Mouse (Mus musculus) forebrain, embryonic 12.5 days (tissue): ENCODE measurements around the gene Zfp618. TPM values are rescaled to one million over a fixed set of nuclear protein-coding genes. Genes with fewer than 3 reads are reported as not detected.

Experiments
- ATAC-seq: fragments of 200-750 bp; cut with Nextera tagmentation; 2 replicates; pipeline ENCODE4 v1.8.0; 2017; ENCODE audit warnings: moderate TSS enrichment; ENCODE audit not compliant: low FRiP score
- H3K27ac ChIP-seq: fragments of 300-500 bp; sonication (generic); 2 replicates; pipeline ENCODE4 v1.5.1; 2016; ENCODE audit warnings: mild to moderate bottlenecking
- H3K27me3 ChIP-seq: fragments of 300-500 bp; sonication (generic); 2 replicates; pipeline ENCODE4 v1.6.1; 2016; ENCODE audit warnings: mild to moderate bottlenecking
- H3K36me3 ChIP-seq: fragments of 300-500 bp; sonication (generic); replicated peaks from 2 replicates; pipeline ENCODE4 v1.6.1; 2016; ENCODE audit warnings: mild to moderate bottlenecking
- H3K4me1 ChIP-seq: fragments of 300-500 bp; sonication (generic); 2 replicates; pipeline ENCODE4 v1.6.1; 2016
- H3K4me2 ChIP-seq: fragments of 300-500 bp; sonication (generic); 2 replicates; pipeline ENCODE4 v1.6.1; 2016; ENCODE audit warnings: mild to moderate bottlenecking, moderate library complexity
- H3K4me3 ChIP-seq: fragments of 300-500 bp; sonication (generic); replicated peaks from 2 replicates; pipeline ENCODE4 v1.5.1; 2016; ENCODE audit warnings: mild to moderate bottlenecking
- H3K9ac ChIP-seq: fragments of 300-500 bp; sonication (generic); 2 replicates; pipeline ENCODE4 v1.6.1; 2016; ENCODE audit warnings: mild to moderate bottlenecking
- H3K9me3 ChIP-seq: fragments of 300-500 bp; sonication (generic); 2 replicates; pipeline ENCODE4 v1.6.1; 2016
- WGBS: fragments of 180-500 bp; shearing (Covaris S2); methylation state at CpG from one replicate; pipeline ENCODE4 v1.1.7; 2016; 5-methylcytosine and 5-hydroxymethylcytosine counted together
- polyA plus RNA-seq: library from polyadenylated mRNA; unstranded; fragments of >200 nt; fragmentation: Nextera tagmentation; extraction: Ambion mirVana; gene quantifications from 2 replicates; pipeline ENCODE4 v1.2.1, GENCODE M21; 2016

Zfp618 gene
- polyA plus RNA-seq, 1 experiment from 2014 or later: 34.2 TPM

GRCm38 (mm10) chr4:63154699-63155098, 189.3 kb downstream of the Zfp618 start, which contains the start of gene Ambp:
Gene Ambp (minus strand): TSS chr4:63154799.
- Histone ChIP-seq H3K4me1 (no peaks in the 10 kb centered on the region), H3K27ac (no peak within 1 kb of the TSS), H3K4me3 (no peak within 1 kb of the TSS), H3K9me3 (no peaks in the 10 kb centered on the region), H3K4me2 (no peak within 1 kb of the TSS), H3K9ac (no peak within 1 kb of the TSS), H3K27me3 (no peaks in the 10 kb centered on the region), H3K36me3 (no peaks in the 10 kb centered on the region)
- WGBS: 67% methylated on average over 5 of the region's 5 CpGs
- ATAC-seq: no peak

- WGBS: 67% methylated on average over 2 of the region's 2 CpGs
- H3K4me3 ChIP-seq: no peak overlapping the region
- no peak overlapping the region for H3K9ac ChIP-seq
- no peaks in the 10 kb centered on the region for H3K9me3 ChIP-seq
- H3K36me3 ChIP-seq: no peaks in the 10 kb centered on the region
- H3K4me1 ChIP-seq: no peaks in the 10 kb centered on the region
- no peak overlapping the region for H3K27ac ChIP-seq
- ATAC-seq: no peak
- H3K27me3 ChIP-seq: no peaks in the 10 kb centered on the region
- no peak overlapping the region for H3K4me2 ChIP-seq
Measured at GRCm38 (mm10) chr4:63155596-63155995, 190.2 kb downstream of the Zfp618 start.

DNA sequence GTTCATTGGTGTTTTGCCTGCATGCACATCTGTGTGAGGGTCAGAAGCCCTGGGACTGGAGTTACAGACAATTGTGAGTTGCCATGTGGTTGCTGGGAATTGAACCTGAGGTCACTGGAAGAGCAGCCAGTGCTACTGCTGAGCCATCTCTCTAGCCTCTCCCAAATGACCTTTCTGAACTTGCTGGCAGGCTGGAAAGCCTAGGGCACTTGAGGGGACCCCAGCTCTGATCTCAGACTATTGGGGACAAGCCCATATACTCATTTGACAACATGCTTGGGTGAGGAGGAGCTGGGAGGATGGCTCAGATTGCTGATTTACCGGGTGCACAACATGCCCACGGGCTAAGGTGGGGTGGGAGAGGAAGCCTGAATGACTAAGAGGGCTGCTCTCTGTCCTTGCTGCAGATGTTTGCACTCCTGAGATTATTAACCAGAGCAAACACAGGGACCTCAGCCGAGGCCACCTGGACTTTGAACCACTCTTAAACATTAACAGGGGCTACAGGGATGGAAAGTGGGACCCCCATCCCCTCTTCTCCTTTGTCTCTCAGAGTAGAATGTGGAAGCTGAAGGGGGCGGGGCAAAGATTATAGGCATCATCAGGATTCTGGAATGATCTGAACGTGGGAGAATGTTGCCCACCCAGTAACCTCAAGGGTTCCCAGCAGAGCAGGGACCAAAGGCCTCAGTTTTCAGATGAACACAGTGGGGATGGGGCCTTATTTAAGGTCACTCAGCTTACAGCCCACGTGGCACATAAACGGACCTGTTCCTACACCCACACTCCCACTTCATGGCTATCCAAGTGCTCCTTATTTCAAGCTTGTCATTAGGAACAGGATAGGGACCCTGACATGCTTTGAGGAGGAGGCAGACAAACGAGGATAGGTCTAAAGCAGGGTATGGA, 191.6 kb downstream of the Zfp618 start:
- H3K27me3 ChIP-seq: no peaks in the 10 kb centered on the region
- H3K4me1 ChIP-seq: no peaks in the 10 kb centered on the region
- H3K4me3 ChIP-seq: no peak overlapping the region
- H3K27ac ChIP-seq: no peak overlapping the region
- H3K9ac ChIP-seq: no peak overlapping the region
- ATAC-seq: no peak
- WGBS: 66% methylated on average over 8 of the region's 8 CpGs
- H3K36me3 ChIP-seq: no peaks in the 10 kb centered on the region
- H3K9me3 ChIP-seq: no peaks in the 10 kb centered on the region
- no peak overlapping the region for H3K4me2 ChIP-seq

- WGBS: 89% methylated on average over 7 of the region's 7 CpGs
- Histone ChIP-seq H3K27me3 (no peaks in the 10 kb centered on the region), H3K9ac (no peak overlapping the region)
Measured at GRCm38 (mm10) chr4:63158192-63158591, 192.8 kb downstream of the Zfp618 start.

DNA sequence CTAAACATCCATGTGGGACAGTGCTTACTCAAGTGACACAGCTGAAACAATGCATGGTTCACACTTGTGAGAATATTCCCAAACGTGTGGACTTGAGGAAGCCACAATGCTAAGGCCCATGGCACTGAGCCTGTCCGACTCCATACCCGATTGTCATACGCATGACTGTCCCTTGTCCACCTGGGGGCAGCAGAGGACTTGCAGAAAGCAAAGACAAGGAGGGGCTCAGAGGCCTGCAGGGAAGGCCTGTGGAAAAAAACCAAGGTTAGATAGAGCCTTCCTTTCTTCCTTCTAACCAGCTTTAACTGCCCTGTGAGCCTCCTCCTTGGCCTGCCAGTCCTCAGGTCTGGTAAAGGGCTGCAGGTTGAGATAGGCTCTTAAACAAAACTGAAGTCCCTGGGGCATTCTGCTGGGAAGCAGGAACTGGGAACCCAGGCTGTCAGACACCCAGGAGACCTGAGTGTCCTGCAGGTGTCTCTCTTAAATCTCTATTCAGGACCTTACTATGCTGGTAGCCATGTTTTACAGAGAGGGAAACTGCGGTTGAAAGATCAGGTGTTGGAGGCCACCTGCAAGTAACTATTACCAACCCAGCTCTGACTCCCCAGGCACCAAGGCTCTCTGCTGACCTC, 193.7 kb downstream of the Zfp618 start:
- H3K27ac ChIP-seq: no peak overlapping the region
- WGBS: 21% methylated on average over 5 of the region's 5 CpGs
- no peak overlapping the region for H3K4me2 ChIP-seq
- no peak overlapping the region for H3K4me3 ChIP-seq
- no peaks in the 10 kb centered on the region for H3K4me1 ChIP-seq
- H3K27me3 ChIP-seq: no peaks in the 10 kb centered on the region
- H3K9ac ChIP-seq: no peak overlapping the region
- H3K9me3 ChIP-seq: no peaks in the 10 kb centered on the region
- no peaks in the 10 kb centered on the region for H3K36me3 ChIP-seq
- ATAC-seq: peak; percentile 89

More at GRCm38 (mm10) chr4:63158192-63158591, 192.8 kb downstream of the Zfp618 start:
- Histone ChIP-seq H3K4me1 (no peaks in the 10 kb centered on the region), H3K36me3 (no peaks in the 10 kb centered on the region), H3K4me3 (no peak overlapping the region), H3K9me3 (no peaks in the 10 kb centered on the region), H3K27ac (no peak overlapping the region), H3K4me2 (no peak overlapping the region)
- no peak for ATAC-seq

GRCm38 (mm10) chr4:63165636-63166035, 200.3 kb downstream of the Zfp618 start:
- peaks cover 5% of the 10 kb centered on the region for H3K27me3 ChIP-seq
- H3K36me3 ChIP-seq: no peaks in the 10 kb centered on the region
- no peak overlapping the region for H3K4me2 ChIP-seq
- H3K9ac ChIP-seq: no peak overlapping the region
- no peaks in the 10 kb centered on the region for H3K9me3 ChIP-seq
- ATAC-seq: no peak
- no peak overlapping the region for H3K4me3 ChIP-seq
- WGBS: 89% methylated on average over 4 of the region's 4 CpGs
- no peaks in the 10 kb centered on the region for H3K4me1 ChIP-seq
- H3K27ac ChIP-seq: no peak overlapping the region

- ATAC-seq: no peak
- Histone ChIP-seq H3K4me3 (no peak overlapping the region), H3K9me3 (no peaks in the 10 kb centered on the region), H3K27ac (no peak overlapping the region), H3K36me3 (no peaks in the 10 kb centered on the region), H3K4me1 (no peaks in the 10 kb centered on the region), H3K9ac (no peak overlapping the region), H3K4me2 (no peak overlapping the region), H3K27me3 (peaks cover 12% of the 10 kb centered on the region)
- WGBS: 90% methylated on average over 5 of the region's 5 CpGs
Measured at GRCm38 (mm10) chr4:63166323-63166722, 200.9 kb downstream of the Zfp618 start.

DNA sequence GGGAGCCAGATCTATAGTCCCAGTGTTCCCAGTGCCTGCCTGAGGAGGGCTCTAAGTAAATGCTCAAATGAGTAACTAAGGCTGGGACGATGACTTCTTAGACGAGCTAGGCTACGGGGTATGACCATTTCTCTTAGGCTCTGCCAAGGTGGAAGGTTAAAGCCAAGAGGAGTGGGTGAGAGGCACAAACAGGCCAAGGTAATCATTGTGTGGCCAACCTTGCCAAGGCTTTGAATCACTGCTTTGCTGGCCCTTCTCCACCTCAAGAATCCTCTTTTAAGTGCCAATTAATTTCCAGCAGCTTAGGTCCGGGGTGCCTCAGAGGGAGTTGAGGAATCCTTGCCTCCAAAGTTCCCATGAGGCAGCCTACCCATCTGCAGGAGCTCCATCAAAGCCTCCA, 204.7 kb downstream of the Zfp618 start:
- no peak for ATAC-seq
- no peaks in the 10 kb centered on the region for H3K9me3 ChIP-seq
- H3K4me2 ChIP-seq: no peak overlapping the region
- no peak overlapping the region for H3K9ac ChIP-seq
- no peaks in the 10 kb centered on the region for H3K36me3 ChIP-seq
- H3K4me1 ChIP-seq: no peaks in the 10 kb centered on the region
- H3K27me3 ChIP-seq: peaks cover 25% of the 10 kb centered on the region
- H3K27ac ChIP-seq: no peak overlapping the region
- H3K4me3 ChIP-seq: no peak overlapping the region
- 91% methylated on average over 4 of the region's 4 CpGs for WGBS

- WGBS: 51% methylated on average over 24 of the region's 24 CpGs
- no peak for ATAC-seq
- H3K4me2 ChIP-seq: no peak overlapping the region
Measured at GRCm38 (mm10) chr4:63171122-63171521, 205.7 kb downstream of the Zfp618 start.

DNA sequence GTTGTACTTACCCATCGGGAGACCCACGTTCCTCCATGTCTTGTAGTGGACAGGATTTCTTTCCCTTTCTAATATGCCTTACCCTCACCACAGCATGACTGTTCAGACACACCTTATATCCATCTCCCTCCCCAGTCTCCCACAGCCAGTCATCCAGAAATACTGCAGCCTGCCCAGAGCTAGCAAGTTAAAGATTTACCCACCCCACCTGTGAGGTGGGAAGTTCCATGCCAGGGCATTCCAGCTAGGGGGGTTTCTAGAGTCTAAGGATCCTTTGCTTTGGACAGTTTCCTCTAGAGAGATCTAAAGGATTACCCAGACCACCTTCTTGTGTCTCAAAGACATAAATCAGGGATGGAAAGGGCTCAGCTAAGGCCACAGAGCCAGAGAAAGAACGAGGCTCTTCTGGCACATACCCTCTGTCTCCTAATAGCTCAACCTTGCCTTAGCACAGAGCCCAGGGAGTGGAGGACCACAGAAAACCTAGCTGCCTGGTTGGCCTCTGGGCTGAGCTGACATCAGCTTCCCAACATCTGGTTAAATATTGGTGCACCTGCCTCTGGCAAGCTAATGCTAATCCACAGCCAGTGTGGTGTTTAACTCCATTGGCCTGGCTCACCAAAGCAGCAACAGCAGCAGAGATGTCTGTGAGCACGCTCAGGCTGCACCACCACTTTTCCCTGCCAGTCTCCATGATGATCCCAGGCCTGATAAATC, 206.8 kb downstream of the Zfp618 start, which contains the start of gene Kif12:
TSS of gene Kif12 (minus strand) at position 163 of the 717 bp plus-strand sequence.
- Histone ChIP-seq H3K4me1 (no peaks in the 10 kb centered on the region), H3K4me3 (no peak within 1 kb of the TSS), H3K36me3 (no peaks in the 10 kb centered on the region), H3K27ac (no peak within 1 kb of the TSS), H3K9me3 (no peaks in the 10 kb centered on the region), H3K9ac (no peak within 1 kb of the TSS), H3K27me3 (peaks cover 25% of the 10 kb centered on the region), H3K4me2 (no peak within 1 kb of the TSS)
- WGBS: 81% methylated on average over 4 of the region's 4 CpGs
- no peak for ATAC-seq

More at GRCm38 (mm10) chr4:63171122-63171521, 205.7 kb downstream of the Zfp618 start:
- Histone ChIP-seq H3K4me3 (no peak overlapping the region), H3K9ac (no peak overlapping the region), H3K27me3 (peaks cover 25% of the 10 kb centered on the region), H3K27ac (no peak overlapping the region), H3K9me3 (no peaks in the 10 kb centered on the region), H3K4me1 (no peaks in the 10 kb centered on the region), H3K36me3 (no peaks in the 10 kb centered on the region)

GRCm38 (mm10) chr4:63181556-63181955, 216.2 kb downstream of the Zfp618 start:
- 14% methylated on average over 5 of the region's 5 CpGs for WGBS
- H3K27ac ChIP-seq: no peak overlapping the region
- H3K9me3 ChIP-seq: no peaks in the 10 kb centered on the region
- H3K4me3 ChIP-seq: no peak overlapping the region
- peaks cover 6% of the 10 kb centered on the region for H3K4me1 ChIP-seq
- ATAC-seq: peak; percentile 81
- no peaks in the 10 kb centered on the region for H3K36me3 ChIP-seq
- peaks cover 7% of the 10 kb centered on the region for H3K27me3 ChIP-seq
- no peak overlapping the region for H3K9ac ChIP-seq
- H3K4me2 ChIP-seq: no peak overlapping the region

- Histone ChIP-seq H3K9me3 (no peaks in the 10 kb centered on the region), H3K27me3 (peaks cover 7% of the 10 kb centered on the region), H3K4me3 (no peak overlapping the region), H3K4me1 (peaks cover 7% of the 10 kb centered on the region), H3K4me2 (peak overlapping the region; percentile 19), H3K36me3 (no peaks in the 10 kb centered on the region), H3K27ac (no peak overlapping the region), H3K9ac (no peak overlapping the region)
- 27% methylated on average over 21 of the region's 21 CpGs for WGBS
- ATAC-seq: peak; percentile 62; the same call in 1 of the 2 replicates
Measured at GRCm38 (mm10) chr4:63186281-63186870, 221.0 kb downstream of the Zfp618 start.
